Mouse (Mus musculus): ENCODE results near the gene Olfm2. TPM values are rescaled to one million over a fixed set of nuclear protein-coding genes. Genes with fewer than 3 reads are reported as not detected.

Olfm2 gene
- total RNA-seq, 2 experiments from 2014 or later: not detected

DNA sequence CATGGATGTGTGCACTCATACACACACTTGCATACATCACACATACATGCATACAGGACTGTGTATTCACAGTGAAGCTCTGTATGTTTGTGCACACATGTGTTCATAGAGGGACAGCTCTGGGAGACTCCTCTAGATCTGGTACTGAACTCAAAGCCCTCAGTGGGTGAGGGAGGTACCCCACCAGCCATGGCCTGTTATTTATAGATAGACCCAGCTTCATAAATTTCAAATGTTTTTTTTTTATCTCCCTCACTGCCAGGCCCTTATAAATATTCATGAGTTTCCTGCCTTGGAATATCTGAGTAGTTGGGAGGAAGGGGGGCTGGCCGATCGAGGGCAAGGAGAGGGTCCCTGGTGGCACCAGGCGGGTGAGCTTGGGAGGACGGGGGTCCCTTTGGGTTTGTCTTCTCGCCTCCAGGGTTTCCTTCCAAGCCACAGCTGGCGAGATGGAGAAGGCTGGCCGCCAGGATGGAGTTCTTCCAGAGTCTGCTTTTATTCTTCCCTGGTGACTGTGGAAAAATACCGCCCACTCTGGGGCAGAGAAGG lies 42.2 kb downstream of the Olfm2 start:
- no peak for ATAC-seq (ENCODE audit: poor library complexity, severe bottlenecking)

- no peak for ATAC-seq (ENCODE audit: poor library complexity, severe bottlenecking)
These were observed 48.7 kb downstream of the Olfm2 start for GRCm38 (mm10) chr9:20697466-20697865.

DNA sequence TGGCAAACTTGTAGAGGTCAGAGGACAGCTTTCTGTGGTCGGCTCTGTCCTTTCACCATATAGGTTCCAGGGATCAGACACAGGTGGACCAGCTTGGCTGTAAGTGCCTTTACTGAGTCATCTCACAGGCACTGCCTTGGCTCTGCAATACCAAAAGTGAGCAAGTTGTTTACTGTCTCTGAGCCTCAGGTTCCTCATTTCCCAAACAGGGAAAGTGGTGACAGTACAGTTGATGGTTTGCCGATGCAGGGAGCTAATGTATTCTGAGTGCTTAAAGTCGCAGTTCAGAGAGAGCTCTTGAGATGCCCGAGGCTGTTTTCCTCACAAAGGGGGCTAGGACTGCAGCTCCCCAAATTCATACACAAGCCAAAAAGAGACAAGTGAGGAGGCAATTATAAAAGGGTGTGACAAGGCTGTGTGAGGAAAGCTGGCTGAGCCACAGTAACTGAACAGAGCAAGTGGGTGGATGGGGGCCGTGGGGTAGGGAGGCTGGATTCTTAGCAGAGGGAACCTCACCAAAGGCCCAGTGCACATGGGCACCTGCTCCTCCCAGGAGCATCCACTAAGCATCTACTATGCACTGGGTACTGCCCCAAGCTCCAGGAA lies 49.9 kb downstream of the Olfm2 start:
- no peak for ATAC-seq (ENCODE audit: poor library complexity, severe bottlenecking)

GRCm38 (mm10) chr9:20694721-20695235 lies 51.4 kb downstream of the Olfm2 start:
- no peak for ATAC-seq (ENCODE audit: poor library complexity, severe bottlenecking)

GRCm38 (mm10) chr9:20692863-20693262 lies 53.3 kb downstream of the Olfm2 start:
- no peak for ATAC-seq (ENCODE audit: poor library complexity, severe bottlenecking)

GRCm38 (mm10) chr9:20690449-20690848 lies 55.7 kb downstream of the Olfm2 start:
- peak; percentile 64; the same call in 1 of the 2 replicates for ATAC-seq (ENCODE audit: poor library complexity, severe bottlenecking)

GRCm38 (mm10) chr9:20689913-20690312 lies 56.2 kb downstream of the Olfm2 start:
- ATAC-seq (ENCODE audit: poor library complexity, severe bottlenecking): no peak

GRCm38 (mm10) chr9:20689403-20689802 lies 56.7 kb downstream of the Olfm2 start:
- no peak for ATAC-seq (ENCODE audit: poor library complexity, severe bottlenecking)

- no peak for ATAC-seq (ENCODE audit: poor library complexity, severe bottlenecking)
These were observed 60.9 kb downstream of the Olfm2 start for GRCm38 (mm10) chr9:20685081-20685861.

GRCm38 (mm10) chr9:20682389-20682722 lies 63.8 kb downstream of the Olfm2 start:
- no peak for ATAC-seq (ENCODE audit: poor library complexity, severe bottlenecking)

GRCm38 (mm10) chr9:20681546-20682388 lies 64.4 kb downstream of the Olfm2 start:
- no peak for ATAC-seq (ENCODE audit: poor library complexity, severe bottlenecking)

- ATAC-seq (ENCODE audit: poor library complexity, severe bottlenecking): no peak
These were observed 65.7 kb downstream of the Olfm2 start for GRCm38 (mm10) chr9:20680378-20680958.

- no peak for ATAC-seq (ENCODE audit: poor library complexity, severe bottlenecking)
These were observed 68.3 kb downstream of the Olfm2 start for GRCm38 (mm10) chr9:20677892-20678291.

DNA sequence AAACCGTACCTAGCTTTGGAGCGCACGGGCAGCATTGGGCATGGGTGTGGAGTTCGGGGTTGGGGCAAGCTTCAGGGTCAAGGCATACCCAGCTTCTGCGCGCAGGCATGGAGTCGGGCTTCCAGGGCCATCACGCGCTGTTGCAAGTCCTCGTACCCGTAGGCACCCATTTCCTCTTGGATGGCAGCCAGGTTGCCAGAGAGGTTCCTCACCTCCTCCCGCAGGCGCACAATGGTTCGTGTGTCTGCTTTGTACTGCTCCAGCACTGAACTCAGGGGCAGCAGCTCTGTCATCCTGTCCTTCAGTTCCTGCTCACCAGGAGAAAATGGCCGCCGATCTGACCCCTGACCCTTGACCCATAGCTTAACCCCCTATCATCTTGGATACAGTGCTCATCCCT lies 74.1 kb downstream of the Olfm2 start:
- ATAC-seq (ENCODE audit: poor library complexity, severe bottlenecking): no peak

GRCm38 (mm10) chr9:20668065-20668464 lies 78.1 kb downstream of the Olfm2 start:
- no peak for ATAC-seq (ENCODE audit: poor library complexity, severe bottlenecking)

GRCm38 (mm10) chr9:20666510-20667034 lies 79.6 kb downstream of the Olfm2 start:
- no peak for ATAC-seq (ENCODE audit: poor library complexity, severe bottlenecking)

- no peak for ATAC-seq (ENCODE audit: poor library complexity, severe bottlenecking)
These were observed 80.2 kb downstream of the Olfm2 start for GRCm38 (mm10) chr9:20665925-20666324.

DNA sequence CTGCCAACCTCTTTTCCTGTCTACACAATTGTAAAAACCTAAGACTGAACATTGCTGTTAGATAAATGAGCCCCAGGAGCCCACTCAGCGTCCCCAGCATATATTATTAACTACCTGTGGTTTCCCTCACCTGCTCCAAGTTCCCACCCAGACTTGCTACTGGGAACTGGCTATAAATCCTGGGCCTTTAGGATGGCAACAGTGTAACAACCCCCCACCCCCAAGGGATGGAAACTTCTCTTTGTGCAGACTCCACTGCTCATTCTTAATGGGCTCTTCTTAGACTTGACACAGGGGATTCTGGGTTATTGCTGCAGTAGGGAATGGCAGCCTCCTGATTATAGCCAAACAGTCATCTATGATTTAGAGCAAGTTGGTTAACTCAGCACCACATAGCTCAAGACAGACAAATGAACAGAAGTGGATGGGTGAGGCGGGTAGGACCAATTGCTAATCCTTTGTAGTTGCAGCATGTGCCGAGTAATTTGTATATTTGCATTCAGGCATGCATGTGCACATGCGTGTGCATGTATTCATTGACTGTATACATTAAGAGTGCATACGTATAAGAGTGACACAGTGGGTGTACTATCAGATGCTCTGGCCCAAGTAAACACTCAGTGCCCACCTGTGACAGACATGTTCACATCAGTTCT lies 81.0 kb downstream of the Olfm2 start:
- ATAC-seq (ENCODE audit: poor library complexity, severe bottlenecking): no peak

DNA sequence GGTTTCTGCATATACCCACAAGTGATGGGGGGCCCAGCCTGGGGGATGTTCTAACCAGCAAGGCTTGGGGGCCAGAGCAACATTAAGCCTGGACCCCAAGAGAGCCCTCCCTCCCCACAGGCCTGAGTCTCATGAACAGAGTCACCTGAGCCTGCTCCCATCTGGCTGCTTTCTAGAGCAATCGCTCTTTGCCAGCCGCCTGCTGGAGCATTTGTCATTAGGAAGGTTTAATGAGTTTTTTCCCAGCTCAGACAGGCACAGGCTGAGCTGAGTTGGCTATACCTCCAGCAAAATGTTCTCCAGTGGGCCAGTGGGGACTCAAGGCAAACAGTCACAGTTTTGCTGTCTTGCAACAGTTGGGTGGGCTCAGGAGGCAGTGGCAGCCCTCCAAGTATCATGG lies 81.8 kb downstream of the Olfm2 start:
- no peak for ATAC-seq (ENCODE audit: poor library complexity, severe bottlenecking)

DNA sequence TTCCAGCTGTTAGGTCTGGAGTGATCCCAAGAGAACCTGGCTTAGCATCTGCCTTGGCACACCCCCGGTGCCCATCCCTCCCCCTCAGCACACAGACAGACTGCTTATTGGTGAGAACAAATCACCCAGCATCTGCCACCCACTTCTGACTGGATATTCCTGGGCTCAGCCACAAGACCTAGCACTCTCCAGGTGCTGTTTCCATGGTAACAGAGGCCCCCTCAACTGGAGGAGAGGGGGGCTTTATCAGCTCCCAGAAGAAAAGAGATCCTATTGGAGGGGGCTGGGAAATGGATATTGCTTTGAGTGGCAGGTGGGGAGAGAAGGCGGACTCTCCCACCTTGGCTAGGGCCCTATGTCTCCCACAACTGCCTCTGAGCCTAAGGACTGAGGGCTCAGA lies 82.2 kb downstream of the Olfm2 start:
- ATAC-seq (ENCODE audit: poor library complexity, severe bottlenecking): no peak
